Mouse (Mus musculus) kidney, adult 2 months (tissue): ENCODE data around the gene 4930524J08Rik.

Source experiments
- CTCF ChIP-seq: fragments of 200-500 bp; conservative IDR thresholded peaks from 2 replicates; pipeline ENCODE4 v1.5.1; 2011; ENCODE audit warnings: low read depth, mild to moderate bottlenecking, control low read depth, low read length, moderate library complexity, mixed read lengths; ENCODE audit not compliant: insufficient read depth, insufficient read length
- POLR2A ChIP-seq: fragments of 200-500 bp; IDR thresholded peaks from one replicate; pipeline ENCODE4 v1.6.1; 2011; ENCODE audit warnings: low read depth, low read length, control low read depth

- TF ChIP-seq CTCF (no peak), POLR2A (no peak)
These were observed 4.9 kb upstream of the 4930524J08Rik start for GRCm38 (mm10) chr5:99973941-99974340.
